Mouse (Mus musculus) stomach, embryonic 15.5 days (tissue): ENCODE data around the gene Map7. TPM values are rescaled to one million over a fixed set of nuclear protein-coding genes. Genes with fewer than 3 reads are reported as not detected.

Experiments used
- ATAC-seq: fragments of 200-750 bp; cut with Nextera tagmentation; 2 replicates; pipeline ENCODE4 v1.8.0; 2017; ENCODE audit warnings: low read depth, moderate number of reproducible peaks, moderate TSS enrichment; ENCODE audit not compliant: insufficient read depth, low FRiP score
- H3K27ac ChIP-seq: fragments of 300-500 bp; sonication (generic); 2 replicates; pipeline ENCODE4 v1.5.1; 2015; ENCODE audit warnings: mild to moderate bottlenecking, inconsistent platforms
- H3K27me3 ChIP-seq: fragments of 300-500 bp; sonication (generic); replicated peaks from 2 replicates; pipeline ENCODE4 v1.6.1; 2015; ENCODE audit warnings: inconsistent platforms
- H3K36me3 ChIP-seq: fragments of 300-500 bp; sonication (generic); 2 replicates; pipeline ENCODE4 v1.6.1; 2015; ENCODE audit warnings: inconsistent platforms
- H3K4me1 ChIP-seq: fragments of 300-500 bp; sonication (generic); 2 replicates; pipeline ENCODE4 v1.6.1; 2015; ENCODE audit warnings: inconsistent platforms
- H3K4me2 ChIP-seq: fragments of 300-500 bp; sonication (generic); 2 replicates; pipeline ENCODE4 v1.6.1; 2015; ENCODE audit warnings: mild to moderate bottlenecking, inconsistent platforms
- H3K4me3 ChIP-seq: fragments of 300-500 bp; sonication (generic); replicated peaks from 2 replicates; pipeline ENCODE4 v1.5.1; 2015; ENCODE audit warnings: inconsistent platforms
- H3K9ac ChIP-seq: fragments of 300-500 bp; sonication (generic); 2 replicates; pipeline ENCODE4 v1.6.1; 2015; ENCODE audit warnings: inconsistent platforms
- H3K9me3 ChIP-seq: fragments of 300-500 bp; sonication (generic); 2 replicates; pipeline ENCODE4 v1.6.1; 2016; ENCODE audit warnings: inconsistent platforms
- WGBS: fragments of 180-500 bp; shearing (Covaris S2); methylation state at CpG from one replicate; pipeline ENCODE4 v1.1.7; 2015; 5-methylcytosine and 5-hydroxymethylcytosine counted together
- polyA plus RNA-seq: library from polyadenylated mRNA; unstranded; fragments of >200 nt; fragmentation: Nextera tagmentation; extraction: Ambion mirVana; gene quantifications from 2 replicates; pipeline ENCODE4 v1.2.1, GENCODE M21; 2015

Gene Map7
- 21.2 and 23.3 TPM in 2 replicates for polyA plus RNA-seq

DNA sequence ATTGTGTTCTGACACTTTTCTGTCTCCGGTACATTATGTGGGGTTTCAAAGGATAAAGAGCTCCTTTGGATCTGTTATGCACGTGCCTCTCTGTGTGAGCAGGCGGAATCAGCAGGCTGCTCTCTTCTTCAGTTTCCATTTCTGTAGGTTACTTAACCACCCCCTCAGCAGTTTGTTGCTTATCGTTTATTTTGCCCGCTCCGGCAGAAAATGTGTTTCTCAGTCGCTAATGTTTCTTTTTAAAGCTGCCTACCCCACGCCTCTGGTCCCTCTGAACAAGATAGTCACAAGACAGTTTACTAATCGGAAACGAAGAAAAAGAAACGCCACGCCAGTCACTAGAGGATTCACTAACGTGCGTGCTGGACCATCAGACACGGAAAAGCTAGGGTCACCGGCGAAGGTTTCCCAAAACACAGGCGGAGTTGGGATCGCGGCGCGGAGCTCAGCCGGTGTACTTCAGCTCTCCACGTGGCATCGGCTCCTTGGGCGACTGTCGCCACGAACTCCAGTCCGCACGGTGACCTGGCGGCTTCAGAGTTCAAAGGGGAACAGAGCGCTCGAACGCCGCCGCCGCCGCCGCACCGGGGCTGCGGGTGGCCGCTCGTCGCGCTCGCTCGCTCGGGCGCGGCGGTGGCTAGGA is at the start of gene Map7:
Gene Map7 (plus strand): TSS at position 342 of the 643 bp plus-strand sequence.
- WGBS: 5% methylated on average over 47 of the region's 51 CpGs
- Histone ChIP-seq H3K36me3 (no peaks in the 10 kb centered on the region), H3K4me2 (peak within 1 kb of the TSS; percentile 76), H3K9ac (peak within 1 kb of the TSS; percentile 61), H3K4me1 (peaks cover 5% of the 10 kb centered on the region; the same call in 1 of the 2 replicates), H3K27me3 (0 out of 2 replicates have a peak, but pooled peaks cover 4% of the 10 kb centered on the region), H3K9me3 (no peaks in the 10 kb centered on the region), H3K27ac (peak within 1 kb of the TSS; percentile 45), H3K4me3 (peak within 1 kb of the TSS; percentile 64)
- ATAC-seq: peak; percentile 44; the same call in 1 of the 2 replicates

DNA sequence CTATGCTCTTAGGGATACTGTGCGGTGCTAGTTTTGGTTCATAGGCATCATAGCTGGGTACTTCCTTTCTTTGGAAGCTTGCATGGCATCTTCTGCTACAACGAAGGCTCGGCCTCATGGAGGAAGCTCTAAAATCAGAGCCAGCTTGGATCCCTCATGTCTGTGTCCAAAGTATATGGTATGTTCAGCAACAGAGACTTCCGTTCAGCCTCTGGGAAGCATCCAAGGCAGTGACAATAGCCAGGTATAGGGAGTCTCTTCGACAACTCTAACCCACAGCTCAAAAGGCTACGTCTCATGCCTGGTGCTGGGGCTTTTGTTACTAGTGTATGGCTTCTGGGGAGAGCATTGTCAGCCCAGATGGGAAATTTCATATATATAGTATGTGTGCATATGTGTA is 46.8 kb upstream of the Map7 start:
- Histone ChIP-seq H3K4me1 (no peaks in the 10 kb centered on the region; the same call in 1 of the 2 replicates), H3K4me2 (no peak overlapping the region), H3K27ac (no peak overlapping the region), H3K9me3 (no peaks in the 10 kb centered on the region), H3K9ac (no peak overlapping the region), H3K27me3 (no peaks in the 10 kb centered on the region), H3K36me3 (no peaks in the 10 kb centered on the region), H3K4me3 (no peak overlapping the region)
- WGBS: 86% methylated on average over 6 of the region's 6 CpGs
- ATAC-seq: no peak

DNA sequence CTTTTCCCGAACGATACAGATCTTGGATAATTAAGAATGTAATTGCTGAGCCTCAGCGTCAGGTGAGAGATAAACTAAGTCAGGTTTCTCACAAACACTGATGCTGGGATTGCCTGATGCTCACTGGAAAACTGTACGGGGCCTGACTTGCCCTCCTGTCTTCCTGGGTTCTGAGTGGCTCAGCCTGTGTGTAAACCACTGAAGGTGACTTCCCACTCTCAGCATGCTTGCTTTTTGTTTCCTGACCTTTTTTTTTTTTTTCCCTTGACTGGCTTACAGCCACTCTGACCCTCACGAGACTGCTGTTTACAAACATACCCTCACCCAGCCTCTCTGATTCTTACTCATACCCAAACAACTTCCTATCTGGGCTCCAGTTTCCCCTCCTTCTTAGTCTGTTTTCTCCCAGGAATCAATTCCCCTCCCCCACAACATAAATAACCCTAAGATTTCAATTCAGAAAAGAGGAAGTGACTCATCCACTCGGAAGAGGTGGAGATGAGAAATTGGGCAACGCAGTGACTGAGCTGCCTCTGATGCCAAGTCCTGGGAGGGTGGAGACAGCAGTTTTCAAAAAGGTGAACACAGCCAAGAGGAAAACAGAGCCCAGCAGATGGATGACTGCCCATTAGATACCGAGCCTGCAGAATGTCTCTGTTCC is 43.9 kb upstream of the Map7 start:
- Histone ChIP-seq H3K4me2 (no peak overlapping the region), H3K4me3 (no peak overlapping the region), H3K27ac (no peak overlapping the region), H3K9ac (no peak overlapping the region), H3K36me3 (no peaks in the 10 kb centered on the region), H3K9me3 (no peaks in the 10 kb centered on the region), H3K4me1 (no peaks in the 10 kb centered on the region; the same call in 1 of the 2 replicates), H3K27me3 (no peaks in the 10 kb centered on the region)
- 52% methylated on average over 8 of the region's 8 CpGs for WGBS
- peak; percentile 27; the same call in 1 of the 2 replicates for ATAC-seq

GRCm38 (mm10) chr10:20105575-20105974 is 42.7 kb upstream of the Map7 start:
- no peak overlapping the region for H3K27ac ChIP-seq
- WGBS: 73% methylated on average over 4 of the region's 4 CpGs
- H3K9ac ChIP-seq: no peak overlapping the region
- H3K36me3 ChIP-seq: no peaks in the 10 kb centered on the region
- no peaks in the 10 kb centered on the region for H3K27me3 ChIP-seq
- H3K9me3 ChIP-seq: no peaks in the 10 kb centered on the region
- ATAC-seq: no peak
- H3K4me1 ChIP-seq: no peaks in the 10 kb centered on the region; the same call in 1 of the 2 replicates
- no peak overlapping the region for H3K4me2 ChIP-seq
- no peak overlapping the region for H3K4me3 ChIP-seq

DNA sequence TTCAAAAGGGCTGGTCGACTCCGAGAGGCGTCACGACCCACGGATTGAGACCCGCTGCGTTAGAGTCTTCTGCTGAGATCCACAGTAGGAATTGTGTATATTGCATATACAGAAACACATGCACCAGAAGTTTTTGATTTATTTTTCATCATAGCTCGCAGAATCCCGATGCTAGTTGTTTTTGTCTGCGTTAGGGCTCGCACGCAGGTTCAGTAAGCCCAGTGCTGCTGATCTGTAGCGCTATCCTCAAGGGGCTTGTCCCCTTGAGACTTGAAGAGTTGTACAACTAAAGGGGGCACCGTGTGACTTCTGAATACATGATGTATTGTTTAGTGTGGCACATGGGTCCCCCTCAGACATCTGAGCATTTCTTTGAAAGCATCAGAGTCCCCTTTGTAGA is 41.2 kb upstream of the Map7 start:
- WGBS: 85% methylated on average over 14 of the region's 14 CpGs
- Histone ChIP-seq H3K4me3 (no peak overlapping the region), H3K36me3 (no peaks in the 10 kb centered on the region), H3K9me3 (no peaks in the 10 kb centered on the region), H3K4me2 (no peak overlapping the region), H3K4me1 (no peaks in the 10 kb centered on the region; the same call in 1 of the 2 replicates), H3K27ac (no peak overlapping the region), H3K9ac (no peak overlapping the region), H3K27me3 (no peaks in the 10 kb centered on the region)
- no peak for ATAC-seq

GRCm38 (mm10) chr10:20111508-20111907 is 36.8 kb upstream of the Map7 start:
- Histone ChIP-seq H3K4me1 (no peaks in the 10 kb centered on the region), H3K9me3 (no peaks in the 10 kb centered on the region), H3K9ac (no peak overlapping the region), H3K4me2 (no peak overlapping the region), H3K27ac (no peak overlapping the region), H3K36me3 (no peaks in the 10 kb centered on the region), H3K4me3 (no peak overlapping the region), H3K27me3 (no peaks in the 10 kb centered on the region)
- ATAC-seq: no peak
- WGBS: 78% methylated on average over 5 of the region's 5 CpGs

DNA sequence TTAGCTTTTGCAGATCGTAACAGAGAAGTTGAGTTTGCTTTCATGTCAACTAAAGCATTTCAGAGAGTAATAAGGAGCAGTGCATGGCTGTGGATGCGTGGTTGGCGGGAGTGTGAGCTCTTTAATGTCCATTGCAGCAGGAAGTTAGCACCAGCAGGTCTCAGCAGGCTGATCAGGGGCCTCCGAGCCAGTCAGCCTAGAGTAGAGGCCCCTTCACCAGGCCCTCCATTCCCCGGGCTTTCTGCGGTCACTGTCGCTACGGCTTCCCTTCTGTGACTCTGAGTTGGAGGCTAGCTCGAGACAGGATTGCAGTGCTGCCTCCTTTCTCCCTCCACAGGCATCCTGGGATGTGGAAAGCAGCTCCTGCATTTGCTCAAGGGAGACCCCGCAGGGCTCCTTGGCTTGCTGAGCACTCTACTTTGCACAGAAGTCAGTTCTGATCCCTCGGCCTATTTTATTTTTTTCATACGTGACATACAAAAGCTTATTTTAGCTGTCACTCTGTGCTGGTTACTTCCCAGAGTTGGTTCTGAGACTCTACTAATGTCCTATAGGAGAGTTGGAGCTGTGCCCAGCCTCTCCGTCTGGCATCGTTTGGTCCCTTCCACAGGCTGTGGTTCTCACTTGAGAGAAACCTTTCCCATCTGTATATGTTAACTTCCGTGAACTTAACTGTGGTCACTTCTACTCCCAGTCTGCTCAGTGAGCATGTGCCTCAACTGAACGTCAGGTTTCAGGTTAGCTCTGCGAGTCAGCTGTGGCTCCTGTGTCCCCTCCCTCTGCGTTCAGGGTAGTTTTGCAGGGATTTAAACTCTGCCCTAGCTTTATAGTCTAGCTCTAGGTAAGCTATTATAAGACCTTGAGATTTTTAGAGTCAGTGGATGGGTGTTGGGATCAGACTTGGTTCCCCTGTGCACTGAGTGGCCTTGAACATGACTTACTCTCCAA is 36.0 kb upstream of the Map7 start:
- no peak overlapping the region for H3K4me2 ChIP-seq
- no peaks in the 10 kb centered on the region for H3K36me3 ChIP-seq
- H3K4me1 ChIP-seq: no peaks in the 10 kb centered on the region
- H3K27ac ChIP-seq: no peak overlapping the region
- ATAC-seq: no peak
- H3K4me3 ChIP-seq: no peak overlapping the region
- no peak overlapping the region for H3K9ac ChIP-seq
- WGBS: 77% methylated on average over 18 of the region's 18 CpGs
- no peaks in the 10 kb centered on the region for H3K9me3 ChIP-seq
- H3K27me3 ChIP-seq: no peaks in the 10 kb centered on the region

DNA sequence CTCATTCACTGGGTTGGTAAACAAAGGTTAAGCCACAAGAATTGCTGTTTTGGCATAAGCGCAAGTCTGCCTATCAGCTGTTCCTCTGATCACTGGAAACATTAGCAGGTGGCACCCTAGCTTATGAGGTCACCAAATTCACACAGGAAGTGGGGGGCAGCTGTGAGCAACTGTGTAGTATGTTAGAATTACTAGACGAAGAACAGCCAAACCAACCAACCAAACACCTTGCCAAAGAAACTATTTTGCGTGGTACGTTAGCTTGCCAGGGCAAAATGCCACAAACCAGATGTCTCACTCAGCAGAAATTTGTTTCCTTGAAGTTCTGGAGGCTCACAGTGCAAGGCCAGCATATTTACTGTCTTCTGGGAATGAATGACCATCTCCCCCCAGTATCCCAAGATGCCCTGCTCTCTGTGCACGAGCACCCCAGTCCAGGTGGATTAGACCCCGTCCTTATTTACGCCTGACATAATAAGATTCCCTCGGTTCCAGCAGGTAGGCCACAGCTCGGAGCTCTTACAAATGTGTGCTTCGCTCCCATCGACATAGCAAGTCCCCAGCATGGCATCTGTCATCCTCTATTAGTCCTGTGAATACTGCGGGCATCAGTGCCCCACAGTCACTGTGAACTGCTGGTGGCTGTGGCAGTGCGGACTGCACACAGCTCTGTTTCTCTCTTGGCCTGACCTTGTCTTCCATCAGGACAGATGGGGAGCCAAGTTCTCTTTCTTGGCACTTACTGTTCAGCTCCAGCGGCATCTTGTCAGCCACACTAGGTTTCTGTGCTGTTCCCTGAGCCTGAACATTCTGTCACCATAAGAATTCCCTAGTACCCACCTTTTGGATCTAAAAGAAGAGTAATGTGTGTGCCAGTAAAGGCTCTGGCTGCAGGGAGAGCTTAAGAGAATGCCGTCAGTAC is 28.5 kb upstream of the Map7 start:
- H3K27me3 ChIP-seq: no peaks in the 10 kb centered on the region
- ATAC-seq: no peak
- H3K4me2 ChIP-seq: no peak overlapping the region
- no peak overlapping the region for H3K4me3 ChIP-seq
- no peaks in the 10 kb centered on the region for H3K36me3 ChIP-seq
- no peaks in the 10 kb centered on the region for H3K9me3 ChIP-seq
- WGBS: 90% methylated on average over 15 of the region's 15 CpGs
- no peak overlapping the region for H3K27ac ChIP-seq
- H3K9ac ChIP-seq: no peak overlapping the region
- H3K4me1 ChIP-seq: no peaks in the 10 kb centered on the region

DNA sequence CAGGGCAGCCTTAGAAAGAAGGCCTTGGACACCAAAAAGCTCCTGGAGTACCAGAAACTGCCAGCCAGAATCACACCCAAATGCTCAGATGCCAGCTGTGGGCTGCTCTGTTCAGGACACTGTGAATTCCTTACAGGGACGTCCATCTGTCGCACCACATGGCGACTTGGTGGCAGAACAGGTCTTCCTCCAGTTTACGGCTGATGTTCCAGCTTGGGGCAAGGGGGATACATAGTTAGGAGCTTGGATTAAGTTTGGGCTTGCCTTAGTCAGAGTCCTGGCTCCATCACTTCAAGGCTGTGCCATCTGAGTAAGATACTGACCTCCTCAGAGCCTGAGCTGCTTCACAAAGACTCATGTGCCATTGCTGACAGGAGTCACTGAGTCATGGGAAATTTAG is 26.3 kb upstream of the Map7 start:
- WGBS: 89% methylated on average over 4 of the region's 4 CpGs
- no peaks in the 10 kb centered on the region for H3K9me3 ChIP-seq
- H3K36me3 ChIP-seq: no peaks in the 10 kb centered on the region
- H3K4me2 ChIP-seq: no peak overlapping the region
- no peak for ATAC-seq
- H3K27ac ChIP-seq: no peak overlapping the region
- no peak overlapping the region for H3K4me3 ChIP-seq
- H3K4me1 ChIP-seq: no peaks in the 10 kb centered on the region
- H3K27me3 ChIP-seq: no peaks in the 10 kb centered on the region
- H3K9ac ChIP-seq: no peak overlapping the region

GRCm38 (mm10) chr10:20123401-20123800 is 24.9 kb upstream of the Map7 start:
- Histone ChIP-seq H3K36me3 (no peaks in the 10 kb centered on the region), H3K4me2 (no peak overlapping the region), H3K27me3 (no peaks in the 10 kb centered on the region), H3K9ac (no peak overlapping the region), H3K27ac (no peak overlapping the region), H3K9me3 (no peaks in the 10 kb centered on the region), H3K4me3 (no peak overlapping the region), H3K4me1 (no peaks in the 10 kb centered on the region)
- no peak for ATAC-seq
- 53% methylated on average over 9 of the region's 9 CpGs for WGBS

- Histone ChIP-seq H3K9me3 (no peaks in the 10 kb centered on the region), H3K4me2 (no peak overlapping the region), H3K4me1 (no peaks in the 10 kb centered on the region), H3K9ac (no peak overlapping the region), H3K4me3 (no peak overlapping the region), H3K36me3 (no peaks in the 10 kb centered on the region), H3K27ac (no peak overlapping the region), H3K27me3 (no peaks in the 10 kb centered on the region)
- WGBS: 90% methylated on average over 12 of the region's 12 CpGs
- no peak for ATAC-seq
Measured at GRCm38 (mm10) chr10:20124576-20124975, 23.7 kb upstream of the Map7 start.
